Mouse (Mus musculus) frontal cortex, adult (tissue): Measurements from ENCODE around the gene Pde6h.

Source experiments
- ATAC-seq: cut with Nextera tagmentation; 2 replicates; pipeline ENCODE4 v1.9.2; 2017; ENCODE audit warnings: mild to moderate bottlenecking, moderate library complexity, mixed read lengths; ENCODE audit not compliant: low TSS enrichment

The Pde6h gene

DNA sequence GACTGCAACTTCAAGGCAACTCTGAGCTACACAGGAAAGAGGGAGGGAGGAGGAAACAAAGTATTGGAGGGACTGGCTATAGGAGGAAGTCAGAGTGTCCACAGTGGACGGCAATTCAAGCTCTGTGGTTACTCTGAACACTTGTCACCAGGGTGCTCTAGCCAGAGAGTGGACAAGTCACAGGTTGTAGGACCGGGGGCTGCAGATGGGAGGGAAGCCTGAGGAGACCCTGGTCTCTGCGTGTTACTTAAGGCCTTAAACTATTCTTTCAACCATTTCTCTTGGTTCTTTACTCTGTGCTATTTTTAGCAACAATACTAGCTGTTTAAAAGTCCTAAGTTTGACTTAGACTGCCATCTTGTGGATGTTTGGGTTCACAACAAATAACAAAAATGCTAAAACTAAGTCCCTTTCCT lies 56.7 kb downstream of the Pde6h start:
- peak; percentile 70 for ATAC-seq

DNA sequence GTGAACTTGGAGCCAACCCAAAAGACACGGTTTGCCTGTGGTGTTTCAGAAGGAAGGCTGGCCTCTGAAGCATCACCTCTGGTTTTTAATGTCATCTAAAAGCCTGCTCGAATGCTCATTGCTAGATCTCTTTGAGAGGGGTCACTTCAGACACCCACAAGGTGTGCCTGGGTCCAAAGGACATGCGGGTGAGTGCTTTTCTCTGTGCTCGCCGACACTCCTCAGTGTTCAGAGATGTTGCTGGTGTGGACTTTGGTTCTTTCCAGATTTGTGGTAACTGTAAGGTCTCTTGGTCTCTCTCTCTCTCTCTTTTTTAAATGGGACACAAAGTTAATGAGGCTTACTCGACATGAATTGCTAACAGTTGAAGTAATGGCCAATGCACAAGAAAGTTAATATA lies 58.9 kb downstream of the Pde6h start:
- no peak for ATAC-seq

DNA sequence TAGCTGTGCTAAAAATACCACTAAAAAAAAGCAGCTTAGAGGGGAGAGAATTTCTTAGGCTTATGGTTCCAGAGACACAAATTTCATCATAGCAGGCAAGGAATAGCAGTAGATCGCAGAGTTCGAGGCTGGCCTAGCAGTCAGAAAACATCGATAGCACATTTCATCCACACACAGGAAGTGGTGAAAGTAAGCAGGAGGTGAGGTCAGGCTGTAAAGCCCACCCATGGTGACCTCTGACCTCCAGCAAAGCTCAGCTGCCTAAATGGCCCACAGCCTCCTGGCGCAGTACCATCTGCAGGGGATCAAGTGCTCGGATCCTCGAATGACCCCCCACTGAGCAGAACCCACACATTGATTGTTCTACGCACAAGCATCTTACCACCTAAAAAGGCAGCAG lies 59.6 kb downstream of the Pde6h start:
- no peak for ATAC-seq

DNA sequence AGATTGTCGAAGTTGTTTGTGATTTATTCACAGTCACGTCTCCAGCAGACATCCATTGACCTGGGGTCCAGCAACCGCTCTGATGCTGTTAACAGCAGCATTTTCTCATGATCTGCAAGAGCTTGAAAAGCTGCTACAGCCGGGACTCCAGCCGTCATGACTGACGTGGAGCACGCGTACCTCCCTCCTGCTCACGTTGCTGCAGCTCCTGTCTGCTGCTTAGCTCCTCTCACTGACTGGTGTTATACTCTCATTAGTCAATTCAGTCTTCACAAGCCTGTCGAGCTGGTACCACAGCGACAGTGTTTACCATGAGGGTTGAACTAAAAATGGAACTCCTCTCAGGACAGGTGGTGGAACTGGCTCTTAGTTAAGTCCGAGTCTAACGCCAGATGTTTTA lies 62.4 kb downstream of the Pde6h start:
- ATAC-seq, result peak; percentile 64; the same call in 1 of the 2 replicates

DNA sequence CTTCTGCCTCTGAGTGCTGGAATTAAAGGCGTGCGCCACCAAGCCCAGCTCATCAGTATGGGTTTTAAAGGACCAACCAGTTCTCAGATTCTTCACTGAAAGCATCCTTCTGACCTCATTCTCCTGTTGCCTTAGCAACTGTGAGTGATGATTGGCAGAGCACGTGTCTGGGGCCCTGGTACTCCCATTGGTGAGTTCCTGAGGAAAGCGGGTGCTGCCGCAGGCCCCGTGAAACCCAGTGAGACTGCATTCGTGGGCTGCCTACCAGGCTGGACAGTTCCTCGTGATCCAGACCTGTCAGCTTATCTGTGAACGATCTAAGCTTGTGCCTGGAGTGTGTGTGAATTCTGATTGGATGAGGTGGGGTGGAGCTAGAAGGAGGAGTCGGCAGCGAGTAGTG lies 63.1 kb downstream of the Pde6h start:
- ATAC-seq, result peak; percentile 87

DNA sequence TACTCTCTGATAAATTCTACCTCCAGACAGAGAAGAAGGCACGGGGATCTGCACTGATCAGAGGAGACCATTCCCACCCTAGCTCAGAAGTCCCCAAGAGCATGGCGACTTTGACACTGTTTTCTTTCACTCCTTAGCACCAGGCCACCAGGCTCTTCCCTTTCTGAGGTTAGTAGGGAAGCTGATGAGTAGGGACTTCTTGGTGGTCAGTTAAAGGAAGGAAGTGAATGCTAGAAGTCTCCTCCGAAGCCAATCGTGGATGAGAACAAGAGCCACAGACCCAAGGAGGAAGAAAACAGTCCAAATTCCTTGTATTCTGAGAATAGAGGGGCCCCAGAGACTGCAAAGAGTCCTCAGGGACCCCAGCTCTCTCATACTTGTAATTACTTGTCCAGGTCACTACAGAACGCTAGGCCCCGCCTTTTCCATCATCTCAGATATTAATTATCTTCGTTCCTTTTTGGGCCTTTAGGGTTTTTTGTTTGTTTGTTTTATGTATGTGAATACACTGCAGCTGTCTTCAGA lies 65.0 kb downstream of the Pde6h start:
- no peak for ATAC-seq

DNA sequence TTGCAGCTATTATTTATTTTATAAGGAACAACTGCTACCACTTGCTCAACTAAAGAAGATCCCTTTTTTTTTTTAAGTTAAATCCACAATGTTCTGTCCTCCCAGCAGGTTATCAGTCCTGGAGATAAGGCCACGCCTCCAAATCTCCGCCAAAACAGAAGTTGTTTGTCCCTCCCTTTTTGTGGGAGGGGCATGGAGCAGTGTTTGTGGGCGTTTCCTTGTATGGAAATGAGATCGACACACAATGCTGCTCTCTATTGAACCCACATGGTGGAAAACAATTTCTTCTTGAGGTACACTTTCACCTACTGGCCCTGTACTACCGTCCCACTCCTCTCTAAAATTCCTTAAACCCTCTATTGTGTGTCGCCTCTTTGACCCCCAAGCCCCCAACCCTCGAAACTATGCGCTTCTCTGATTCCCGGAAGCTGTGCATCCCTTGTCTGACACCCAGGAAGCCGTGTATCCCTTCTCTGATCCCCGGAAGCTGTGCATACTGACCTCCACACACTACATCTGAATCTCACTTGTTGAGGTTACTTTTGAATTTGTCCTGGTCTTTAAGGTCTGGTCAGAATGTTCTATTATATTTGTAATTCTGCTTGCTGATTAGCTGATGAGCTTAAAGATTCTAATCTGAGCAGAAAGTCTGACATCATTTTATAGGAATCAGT lies 66.3 kb downstream of the Pde6h start:
- ATAC-seq, result no peak

DNA sequence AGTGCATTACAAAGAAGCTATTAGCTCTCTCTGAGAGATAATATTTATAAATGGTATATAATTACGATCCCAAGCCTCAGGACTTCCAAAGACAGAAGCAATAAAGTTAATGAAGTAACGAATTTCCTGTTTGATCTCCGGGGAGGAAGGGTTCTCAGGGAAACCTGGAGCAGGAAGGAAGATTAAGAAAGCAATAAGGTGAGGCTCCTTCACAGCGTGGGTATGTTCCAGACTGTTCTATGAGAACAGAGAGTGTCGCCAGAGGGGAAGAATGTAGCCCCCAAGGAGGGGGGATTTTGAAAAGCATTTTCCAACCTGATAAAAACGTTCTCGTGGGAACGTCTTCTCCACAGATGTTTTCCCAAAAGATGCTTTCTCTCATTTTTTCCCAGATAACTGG lies 66.9 kb downstream of the Pde6h start:
- no peak for ATAC-seq

DNA sequence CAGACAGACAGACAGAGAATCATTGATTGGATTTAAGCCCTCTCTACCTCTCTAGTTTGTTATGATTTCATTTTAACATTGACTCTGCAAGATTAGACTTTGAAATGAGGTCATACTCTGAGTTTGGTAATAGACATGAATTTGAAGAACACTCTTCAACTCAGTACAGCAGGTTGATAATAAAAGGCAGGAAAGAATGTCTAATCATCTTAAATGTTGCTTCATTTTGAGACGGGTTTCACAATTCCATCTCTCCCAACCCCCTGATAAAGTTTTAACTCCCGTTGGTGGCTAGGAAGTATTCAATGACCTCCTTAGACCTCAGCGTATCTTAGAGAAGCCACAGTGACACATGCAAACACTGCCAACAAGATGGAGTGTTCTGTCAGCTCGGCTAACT lies 69.9 kb downstream of the Pde6h start:
- ATAC-seq, result no peak

DNA sequence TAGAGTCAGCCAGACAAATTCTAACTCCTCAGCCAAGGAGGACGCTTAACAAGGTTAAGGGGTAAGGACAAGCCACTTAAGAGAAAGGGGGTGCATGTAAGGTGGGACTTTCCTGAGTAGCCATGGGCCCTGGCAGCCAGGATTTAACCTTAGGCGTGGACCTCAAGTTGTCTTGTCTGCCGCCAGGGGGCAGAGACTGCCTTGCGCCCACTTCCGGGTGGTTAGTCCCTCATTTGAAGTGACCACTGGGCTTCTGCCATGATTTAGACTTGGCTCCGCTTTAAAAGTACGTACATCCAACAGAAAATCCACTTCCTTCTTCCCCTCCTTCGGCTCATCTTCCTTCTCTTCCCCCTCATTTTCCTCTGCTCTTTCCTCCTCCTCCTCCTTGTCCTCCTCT lies 71.9 kb downstream of the Pde6h start:
- no peak for ATAC-seq

DNA sequence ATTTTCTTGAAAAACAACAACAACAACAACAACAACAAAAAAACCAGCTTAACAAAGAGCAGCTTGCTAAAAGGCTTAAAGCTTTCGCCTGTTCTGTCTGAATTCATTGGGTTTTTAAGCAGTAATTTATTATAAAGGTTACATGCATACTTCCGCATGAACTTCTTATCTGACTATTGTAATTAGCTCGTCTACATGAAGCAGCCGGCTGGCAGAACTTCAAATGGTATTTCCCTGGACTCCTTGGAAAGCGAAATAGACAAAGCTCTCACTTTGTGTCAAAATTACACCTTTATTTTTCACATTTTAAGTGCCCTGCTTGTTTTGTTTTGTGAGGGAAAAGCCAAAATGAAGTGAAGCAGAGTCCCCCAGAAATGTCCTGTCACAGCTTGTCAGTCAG lies 72.7 kb downstream of the Pde6h start:
- no peak for ATAC-seq

DNA sequence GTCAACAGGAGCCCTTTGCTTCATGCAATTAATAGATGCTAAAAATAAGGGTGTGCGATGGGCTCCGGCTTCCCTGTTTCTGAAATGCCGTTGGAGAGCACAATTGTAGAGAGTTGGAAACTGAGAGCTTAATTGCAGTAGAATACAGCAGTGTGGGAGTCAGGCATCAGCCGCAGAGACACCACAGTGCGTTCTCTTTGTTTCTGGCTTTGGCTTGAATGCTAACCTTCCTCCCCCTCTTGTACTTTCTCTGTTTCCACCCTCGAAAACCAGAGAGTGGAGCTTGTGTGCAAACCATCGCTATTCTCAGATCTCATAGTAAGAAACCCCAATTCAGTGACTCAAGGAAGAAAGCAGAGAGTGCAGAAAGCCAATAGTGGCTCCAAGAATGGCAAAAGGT lies 74.5 kb downstream of the Pde6h start:
- ATAC-seq, result peak; percentile 77

DNA sequence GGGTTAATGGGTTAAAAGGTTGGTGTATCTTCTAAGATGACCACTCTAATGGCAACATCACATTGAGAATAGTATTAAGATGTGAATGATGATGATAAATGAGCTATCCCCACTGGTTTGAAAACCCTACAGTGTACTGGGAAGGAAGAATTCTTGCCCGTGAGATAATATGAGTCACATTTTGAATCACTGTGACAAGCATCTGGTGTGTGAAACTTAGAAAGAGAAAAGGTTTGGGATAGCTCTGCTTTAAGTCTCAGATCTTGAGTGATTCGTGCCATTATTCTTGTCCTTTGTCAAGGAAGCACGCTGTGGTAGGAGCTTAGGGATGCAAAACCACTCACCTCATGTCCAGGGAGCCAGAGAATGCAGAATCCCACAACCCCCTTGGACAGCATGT lies 75.4 kb downstream of the Pde6h start:
- peak; percentile 80 for ATAC-seq

DNA sequence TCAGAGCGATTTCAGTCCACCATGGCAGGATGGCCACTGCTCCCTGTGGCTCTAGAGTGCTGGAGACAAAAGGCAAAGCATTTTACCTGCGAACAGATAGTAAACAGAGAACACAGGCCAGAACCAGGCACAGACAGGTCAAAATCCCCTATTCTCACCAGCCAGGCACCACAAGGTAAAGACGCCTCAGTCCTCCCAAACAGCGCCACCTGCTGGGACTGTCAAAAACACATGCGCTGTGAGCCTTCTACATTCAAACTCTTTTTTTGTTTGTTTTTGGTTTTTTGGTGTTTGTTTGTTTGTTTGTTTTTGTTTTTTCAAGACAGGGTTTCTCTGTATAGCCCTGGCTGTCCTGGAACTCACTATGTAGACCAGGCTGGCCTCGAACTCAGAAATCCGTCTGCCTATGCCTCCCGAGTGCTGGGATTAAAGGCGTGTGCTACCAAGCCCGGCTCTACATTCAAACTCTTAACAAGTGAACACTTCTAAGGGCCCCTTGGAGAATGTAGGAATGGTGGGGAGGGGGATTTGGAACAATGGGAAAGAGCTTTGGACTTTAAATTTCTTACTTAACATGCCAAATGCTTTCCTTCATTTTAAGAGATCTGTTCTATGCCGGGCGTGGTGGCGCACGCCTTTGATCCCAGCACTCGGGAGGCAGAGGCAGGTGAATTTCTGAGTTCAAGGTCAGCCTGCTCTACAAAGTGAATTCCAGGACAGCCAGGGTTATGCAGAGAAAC lies 76.2 kb downstream of the Pde6h start:
- no peak for ATAC-seq

DNA sequence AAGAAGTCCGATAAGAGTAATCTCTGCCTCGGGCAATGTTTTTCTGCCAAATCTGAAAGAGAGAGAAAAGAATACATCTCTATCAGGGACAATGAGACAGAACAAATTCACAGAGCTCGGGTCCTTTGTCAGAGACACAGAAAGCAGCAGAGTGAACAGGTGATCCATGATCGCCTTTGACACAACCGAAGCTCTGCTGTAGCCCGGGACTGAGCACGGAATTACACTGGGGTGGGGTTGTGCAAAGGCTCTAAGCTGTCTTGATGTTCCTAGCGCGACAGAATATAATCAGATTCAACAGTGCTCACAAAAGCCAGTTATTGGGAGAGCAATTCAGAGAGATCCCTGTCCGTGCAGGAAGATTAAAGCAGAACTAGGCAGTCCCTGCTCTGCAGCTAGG lies 77.1 kb downstream of the Pde6h start:
- ATAC-seq, result no peak

DNA sequence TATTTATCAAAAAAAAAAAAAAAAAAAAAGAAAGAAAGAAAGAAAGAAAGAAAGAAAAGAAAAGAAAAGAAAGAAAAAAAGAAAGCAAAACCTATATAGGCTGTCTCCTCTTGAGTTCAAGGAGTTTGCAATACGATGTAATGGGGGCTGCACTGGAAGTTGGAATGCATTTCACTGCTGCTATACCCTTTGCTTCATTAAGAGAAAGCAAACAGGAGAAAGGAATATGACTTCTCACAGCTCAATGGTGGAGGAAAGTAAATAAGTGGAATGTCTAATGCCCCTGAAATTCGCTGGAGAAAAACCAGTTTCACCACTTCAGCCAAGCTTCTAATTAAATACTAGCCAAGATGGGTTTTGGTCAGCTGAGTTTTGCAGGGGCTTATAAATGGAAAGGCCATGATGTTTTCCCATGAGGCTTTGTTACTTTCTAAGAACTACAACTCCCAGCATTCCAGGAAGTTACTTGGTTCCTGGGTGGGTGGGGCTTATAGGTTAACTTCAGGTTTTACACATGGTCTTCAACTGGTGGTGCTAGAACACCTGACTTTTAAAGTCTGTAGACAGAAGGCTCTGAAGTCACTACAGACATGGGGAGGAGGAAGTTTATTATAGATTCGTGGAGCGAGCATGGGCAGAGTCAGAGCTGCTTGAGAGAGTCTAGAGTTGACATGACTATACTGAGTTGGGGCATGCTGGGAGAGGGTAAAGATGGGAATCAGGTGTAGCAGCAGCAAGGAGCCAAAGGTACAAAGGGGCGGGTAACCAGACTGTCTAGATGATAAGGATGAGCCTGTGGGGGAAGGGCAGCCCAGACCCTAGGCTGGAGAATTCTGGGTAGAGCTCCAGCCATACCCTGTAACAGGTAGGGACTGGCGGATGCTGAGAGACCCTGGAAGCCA lies 77.9 kb downstream of the Pde6h start:
- no peak for ATAC-seq

DNA sequence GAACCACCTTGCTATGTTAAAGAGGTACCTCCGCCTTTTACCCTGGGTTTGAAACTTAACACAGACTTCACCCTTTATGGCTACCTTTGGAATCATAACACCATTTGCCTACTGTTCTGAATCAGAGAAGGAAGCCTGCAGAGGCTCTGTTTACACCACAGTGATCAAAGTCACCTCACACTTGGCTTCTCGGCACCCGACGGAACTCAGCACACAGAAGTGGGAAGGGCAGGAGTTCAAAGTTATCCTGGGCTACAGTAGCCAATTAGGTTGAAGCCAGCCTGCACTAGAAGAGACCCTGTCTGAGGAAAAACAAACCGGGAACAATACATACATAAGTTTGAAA lies 78.5 kb downstream of the Pde6h start:
- ATAC-seq, result no peak

DNA sequence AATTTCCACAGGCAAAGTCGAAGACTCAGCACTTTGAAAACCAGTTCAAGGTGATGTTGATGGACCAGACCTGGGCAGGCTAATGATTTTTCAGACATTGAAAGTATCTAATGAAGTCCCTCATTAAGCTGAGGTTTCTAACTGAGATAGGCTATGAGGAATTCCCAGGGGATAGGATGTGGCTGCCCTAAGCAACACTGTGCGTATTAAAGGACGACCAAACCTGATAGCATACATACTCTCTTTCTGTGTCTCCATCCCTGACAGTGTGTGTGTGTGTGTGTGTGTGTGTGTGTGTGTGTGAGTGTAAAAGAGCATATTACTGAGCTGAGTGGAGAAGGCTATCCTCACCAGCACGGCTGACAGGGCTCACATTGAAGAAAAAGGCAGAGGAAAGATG lies 80.7 kb downstream of the Pde6h start:
- no peak for ATAC-seq

DNA sequence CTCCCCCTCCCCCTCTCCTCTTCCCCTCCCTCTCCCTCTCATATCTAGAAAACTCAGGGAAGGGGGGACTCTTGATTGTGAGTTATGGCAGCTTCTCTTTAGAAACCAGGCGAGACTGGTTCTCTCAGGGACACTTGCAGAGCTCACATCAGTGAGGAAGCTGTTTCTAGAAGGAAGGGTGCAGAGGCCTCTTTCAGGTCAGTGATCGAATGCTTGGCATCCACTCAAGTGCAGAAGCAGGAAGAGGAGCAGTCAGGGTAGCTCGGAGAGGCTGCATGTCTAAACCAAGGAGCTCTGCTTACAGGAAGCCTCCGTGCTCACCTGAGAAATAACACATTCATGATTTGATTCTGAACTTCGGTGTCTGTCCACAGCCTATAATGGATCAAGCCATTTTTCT lies 87.6 kb downstream of the Pde6h start:
- no peak for ATAC-seq

DNA sequence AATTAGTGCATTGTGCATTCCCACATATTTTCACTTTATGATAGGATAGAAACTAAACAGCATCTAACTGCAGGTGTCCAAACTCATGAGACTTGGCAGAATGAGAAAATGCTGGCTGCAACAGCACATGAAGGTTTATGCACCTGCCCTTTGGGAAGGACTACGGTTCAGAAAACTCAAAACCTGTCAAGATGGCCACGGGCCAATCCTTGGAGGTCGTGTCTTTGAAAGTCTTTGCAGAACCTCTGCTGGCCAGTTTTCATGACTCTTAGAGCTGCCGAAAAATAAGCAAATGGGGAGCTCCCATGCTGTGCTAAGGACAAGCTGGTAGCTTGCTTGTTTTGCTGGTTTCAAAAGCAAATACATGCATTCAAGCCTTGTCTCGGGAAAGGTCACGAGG lies 90.7 kb downstream of the Pde6h start:
- no peak for ATAC-seq

DNA sequence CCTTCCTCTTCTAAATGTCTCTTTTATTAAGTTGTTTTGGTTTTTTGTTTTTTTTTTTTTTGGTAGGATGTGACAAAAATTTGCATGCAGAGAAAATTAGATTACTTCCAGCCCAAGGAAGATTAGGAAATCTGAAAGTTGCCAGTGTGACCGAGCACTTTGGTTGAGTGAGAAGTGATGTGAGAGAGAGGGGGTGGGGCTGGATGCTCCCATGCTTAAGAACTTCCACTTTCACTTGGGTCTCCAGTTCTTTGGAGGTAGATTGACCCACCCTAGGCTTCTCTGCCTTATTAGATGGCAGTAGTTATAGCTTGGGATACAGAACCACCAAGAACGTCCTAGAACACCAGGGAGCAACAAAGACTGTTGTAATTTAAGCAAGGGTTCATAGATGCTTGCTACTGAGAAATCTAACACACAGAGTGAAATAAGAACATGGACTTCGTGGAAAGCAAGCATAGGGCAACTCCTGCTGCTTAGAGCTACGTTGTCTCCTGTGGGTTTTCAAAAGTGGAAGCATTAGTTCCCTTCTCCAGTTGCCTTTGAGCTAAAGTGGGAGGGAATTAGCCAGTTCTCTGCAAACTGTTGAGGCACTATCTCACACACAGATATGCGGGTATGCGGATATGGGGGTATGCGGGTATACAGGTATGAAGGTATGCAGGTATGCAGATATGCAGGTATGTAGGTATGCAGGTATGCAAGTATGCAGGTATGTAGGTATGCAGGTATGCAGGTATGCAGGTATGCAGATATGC lies 93.8 kb downstream of the Pde6h start:
- ATAC-seq, result no peak
